Mouse (Mus musculus) testis, postnatal 10 days (tissue): ENCODE results near the gene Chid1.
"Not testable (repeated sequence)": the region's sequence is repeated elsewhere in the genome, so short reads cannot be mapped to it uniquely, and the experiment has no call there.

Experiments used
- DNase-seq: peaks from one replicate; pipeline ENCODE4 v3.0.0; 2021; ENCODE audit warnings: low spot score

Chid1 gene

GRCm38 (mm10) chr7:141460391-141461113 is 79.1 kb downstream of the Chid1 start, which contains the start of gene Cracr2b:
Cracr2b (plus strand) TSS chr7:141461094.
- peak; percentile 47 for DNase-seq

- no peak for DNase-seq
Observed at GRCm38 (mm10) chr7:141460001-141460390, 79.7 kb downstream of the Chid1 start.

DNA sequence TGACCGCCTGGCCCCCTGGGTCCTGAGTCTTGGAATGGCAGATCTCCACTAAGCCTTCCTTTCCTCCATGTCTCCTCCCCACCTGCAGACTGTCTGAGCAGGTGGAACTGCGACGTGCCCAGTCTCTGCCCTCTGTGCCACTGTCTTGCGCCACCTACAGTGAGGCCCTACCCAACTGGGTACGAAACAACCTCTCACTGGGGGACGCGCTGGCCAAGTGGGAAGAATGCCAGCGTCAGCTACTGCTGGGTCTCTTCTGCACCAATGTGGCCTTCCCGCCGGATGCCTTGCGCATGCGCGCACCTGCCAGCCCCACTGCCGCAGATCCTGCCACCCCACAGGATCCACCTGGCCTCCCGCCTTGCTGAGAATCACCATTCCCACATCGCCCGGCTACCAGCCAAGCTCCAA is 80.4 kb downstream of the Chid1 start:
- DNase-seq = peak; percentile 44

- peak; percentile 45 for DNase-seq
Observed at GRCm38 (mm10) chr7:141458661-141459060, 81.0 kb downstream of the Chid1 start.

GRCm38 (mm10) chr7:141457986-141458660 is 81.5 kb downstream of the Chid1 start:
- peak; percentile 73 for DNase-seq

DNA sequence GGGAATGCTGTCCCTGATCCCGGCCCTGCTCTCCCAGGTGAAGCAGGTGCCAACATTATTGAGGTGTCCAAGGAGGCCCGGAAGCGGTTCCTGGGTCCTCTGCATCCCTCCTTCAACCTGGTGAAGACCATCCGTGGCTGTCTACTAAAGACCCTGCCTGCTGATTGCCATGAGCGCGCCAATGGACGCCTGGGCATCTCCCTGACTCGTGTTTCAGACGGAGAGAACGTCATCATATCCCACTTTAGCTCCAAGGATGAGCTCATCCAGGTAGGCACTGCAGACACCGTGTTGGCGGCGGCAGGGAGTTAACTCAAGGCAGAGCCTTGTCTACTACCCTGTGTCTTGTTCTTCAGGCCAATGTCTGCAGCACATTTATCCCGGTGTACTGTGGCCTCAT is 82.4 kb downstream of the Chid1 start:
- DNase-seq = no peak

DNA sequence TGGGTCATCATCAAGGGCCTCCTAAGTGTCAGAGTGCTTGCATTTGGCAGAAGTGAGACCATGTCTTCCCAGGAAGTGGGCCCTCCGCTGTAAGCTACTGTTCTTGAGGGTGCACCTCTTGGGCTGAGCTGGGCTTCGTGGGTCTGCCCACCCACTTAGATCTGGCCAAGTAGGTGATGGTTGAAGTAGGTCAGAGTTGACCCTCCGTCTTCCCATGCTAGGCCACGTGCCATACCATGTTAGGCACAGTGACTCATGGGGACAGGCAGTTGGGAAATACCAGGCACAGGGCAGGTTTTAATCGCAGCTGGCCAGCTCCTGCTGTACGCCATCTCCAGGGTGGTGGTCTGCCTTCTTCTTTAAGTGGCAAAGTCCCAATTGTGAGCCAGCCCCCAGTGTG is 82.9 kb downstream of the Chid1 start:
- no peak for DNase-seq

DNA sequence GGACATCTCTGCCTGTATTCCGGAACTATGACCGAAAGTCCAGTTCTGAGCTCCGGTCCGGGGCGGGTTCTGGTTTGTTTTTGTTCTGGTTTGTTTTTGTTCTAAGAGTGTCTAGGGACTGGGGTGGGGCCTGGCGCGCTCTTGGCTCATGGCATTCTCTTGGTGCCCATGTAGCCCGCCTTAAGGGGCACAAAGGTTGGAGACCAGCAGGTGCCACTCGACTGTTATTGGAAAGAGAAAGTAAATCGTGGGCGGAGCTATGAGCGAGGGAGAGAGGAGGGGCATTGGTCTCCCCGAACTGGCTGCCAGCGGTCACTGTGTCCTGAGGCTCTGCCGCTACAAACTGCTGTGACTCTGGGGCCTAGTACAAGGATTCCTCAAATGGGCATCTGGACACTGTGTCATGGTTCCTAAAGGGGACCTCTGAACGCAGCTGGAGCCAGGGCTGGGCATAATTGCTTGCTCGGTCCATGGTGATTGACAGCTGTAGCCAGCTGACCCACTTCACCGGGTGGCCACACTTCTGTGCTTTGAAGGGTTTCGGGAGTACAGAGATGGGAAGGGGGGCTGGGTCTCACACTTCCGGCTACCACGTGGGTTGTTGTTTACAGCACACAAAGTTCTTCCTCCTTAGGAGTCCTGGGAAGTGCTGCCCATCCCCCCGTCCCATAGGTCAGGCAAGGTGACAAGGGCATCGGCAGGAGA is 83.9 kb downstream of the Chid1 start:
- peak; percentile 74 for DNase-seq

DNA sequence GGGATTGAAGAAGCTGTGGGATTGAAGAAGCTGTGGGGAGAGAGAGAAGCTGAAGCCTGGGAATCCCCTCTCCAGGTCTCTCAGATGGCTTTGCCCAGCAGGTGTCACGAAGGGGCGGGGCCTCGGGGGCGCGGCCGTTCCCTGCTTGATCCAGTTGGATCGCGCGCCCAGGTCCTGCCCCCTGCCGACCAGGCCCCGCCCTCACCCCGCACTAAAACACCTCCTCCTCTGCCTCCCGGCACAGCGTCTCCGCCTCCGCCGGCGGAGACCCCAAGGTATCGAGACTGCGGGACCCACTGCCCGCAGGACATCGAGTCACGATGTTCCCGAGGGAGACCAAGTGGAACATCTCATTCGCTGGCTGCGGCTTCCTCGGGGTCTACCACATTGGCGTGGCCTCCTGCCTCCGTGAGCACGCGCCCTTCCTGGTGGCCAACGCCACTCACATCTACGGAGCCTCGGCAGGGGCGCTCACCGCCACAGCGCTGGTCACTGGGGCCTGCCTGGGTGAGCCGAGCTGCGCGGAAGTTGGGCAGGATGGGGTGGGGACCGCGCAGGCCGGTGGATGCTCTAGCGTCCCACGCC is 84.6 kb downstream of the Chid1 start, which contains the start of gene Pnpla2:
TSS of gene Pnpla2 (plus strand) at position 232 of the 585 bp plus-strand sequence.
- DNase-seq = peak; percentile 99

DNA sequence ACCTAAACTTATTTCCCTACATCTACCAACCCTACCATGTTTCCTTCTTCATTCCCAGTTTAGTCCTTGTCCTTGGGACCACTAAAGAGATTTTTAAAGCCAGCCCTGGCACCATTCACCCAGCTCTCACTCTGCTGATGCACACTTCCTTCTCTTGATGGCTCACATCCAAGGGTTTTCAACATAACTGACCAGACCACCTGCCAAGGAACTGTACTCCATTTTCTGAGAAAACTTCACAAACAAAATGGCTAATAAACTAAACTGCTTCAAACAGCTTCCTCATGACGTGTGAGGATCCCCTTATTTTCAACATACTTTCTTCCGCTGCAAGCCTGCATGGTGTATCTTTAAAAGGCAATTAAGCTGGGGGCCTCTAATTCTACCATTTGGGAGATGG is 86.0 kb downstream of the Chid1 start:
- no peak for DNase-seq

GRCm38 (mm10) chr7:141451928-141452327 is 87.7 kb downstream of the Chid1 start:
- DNase-seq = no peak

DNA sequence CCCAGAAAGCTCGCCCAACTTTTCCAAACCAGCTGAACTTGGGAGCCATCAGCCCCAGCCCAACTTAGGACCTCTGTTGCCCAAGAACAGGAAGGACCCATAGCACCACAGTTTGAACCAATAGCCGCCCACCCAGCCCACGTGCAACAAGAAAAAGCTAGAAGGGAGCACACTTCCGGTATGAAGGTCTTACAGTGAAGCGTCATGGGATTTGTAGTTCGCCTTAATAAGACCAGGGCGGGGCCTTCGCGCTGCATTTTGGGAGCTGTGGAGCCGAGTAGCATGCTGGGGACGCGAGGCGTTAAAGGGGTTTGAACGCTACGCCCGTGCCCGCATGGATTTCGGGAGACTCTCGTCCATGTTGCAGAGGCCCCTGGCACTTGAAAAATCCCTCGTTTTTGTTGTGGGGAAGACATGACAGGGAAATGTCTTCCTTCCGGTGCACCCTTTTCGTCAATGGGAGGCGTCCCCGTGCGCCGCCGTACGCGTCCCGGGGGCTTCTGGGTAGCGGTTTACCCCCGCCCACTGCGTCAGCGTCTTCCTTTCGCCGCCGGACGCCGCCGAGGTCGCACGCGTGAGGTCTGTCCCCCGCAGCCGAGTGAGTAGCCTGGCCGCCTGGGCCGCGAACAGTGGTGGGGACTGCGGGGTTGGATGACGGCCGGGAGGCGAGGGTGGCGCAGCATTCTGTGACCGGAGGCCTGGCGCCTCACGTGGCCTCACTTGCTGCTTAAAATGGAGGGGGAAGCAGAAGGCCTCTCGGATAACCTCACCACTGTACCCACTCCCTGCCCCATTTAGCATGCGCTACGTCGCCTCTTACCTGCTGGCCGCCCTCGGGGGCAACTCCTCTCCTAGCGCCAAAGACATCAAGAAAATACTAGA is 92.3 kb downstream of the Chid1 start, which contains the start of gene Rplp2:
TSS of gene Rplp2 (plus strand) at position 261 of the 882 bp plus-strand sequence.
- peak; percentile 94 for DNase-seq

DNA sequence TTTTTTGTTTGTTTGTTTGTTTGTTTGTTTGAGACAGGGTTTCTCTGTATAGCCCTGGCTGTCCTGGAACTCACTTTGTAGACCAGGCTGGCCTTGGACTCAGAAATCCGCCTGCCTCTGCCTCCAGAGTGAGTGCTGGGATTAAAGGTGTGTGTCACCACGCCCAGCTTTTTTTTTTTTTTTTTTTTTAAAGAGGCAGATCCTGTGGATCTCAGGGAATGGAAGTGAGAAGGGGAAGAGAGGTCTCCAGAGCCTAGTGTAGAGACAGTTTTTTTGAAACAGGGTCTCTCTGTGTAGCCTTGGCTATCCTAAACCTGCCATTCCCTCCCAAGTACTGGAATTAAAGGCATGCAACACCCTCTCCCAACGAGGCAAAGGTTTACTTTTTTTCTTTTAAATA is 93.3 kb downstream of the Chid1 start:
- not testable (repeated sequence) for DNase-seq

GRCm38 (mm10) chr7:141443828-141444237 is 95.8 kb downstream of the Chid1 start, which contains the start of gene Pidd1:
Pidd1 (minus strand) TSS chr7:141444025.
- DNase-seq = peak; percentile 78
